Mouse (Mus musculus) lung, postnatal 14 days (tissue): Measurements from ENCODE around the gene H2afb3.
"Not testable (repeated sequence)": the region's sequence is repeated elsewhere in the genome, so short reads cannot be mapped to it uniquely, and the experiment has no call there.

Experiments used
- DNase-seq: peaks from one replicate; pipeline ENCODE4 v3.0.0; 2021

Gene H2afb3

DNA sequence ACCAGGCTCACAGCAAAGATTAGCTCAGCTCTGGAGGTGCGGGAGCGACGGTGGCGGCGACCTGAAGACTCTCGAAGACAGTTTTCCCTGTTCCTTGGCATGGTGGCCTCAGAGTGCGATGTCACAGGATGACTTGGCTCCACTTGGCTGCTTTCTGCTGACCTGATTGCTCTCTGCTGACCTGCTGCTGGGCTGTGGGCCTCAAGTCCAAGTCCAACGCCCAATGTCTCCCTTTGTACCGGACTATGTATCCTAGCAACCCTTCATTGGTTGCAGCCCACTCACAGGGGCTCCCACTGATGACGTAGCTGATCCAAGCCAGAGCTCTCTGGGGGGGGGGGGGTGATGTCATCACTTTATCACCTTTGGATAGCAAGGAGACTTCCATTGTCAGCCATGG is at the start of gene H2afb3:
TSS of gene H2afb3 (minus strand) at position 101 of the 400 bp plus-strand sequence.
- not testable (repeated sequence) for DNase-seq

DNA sequence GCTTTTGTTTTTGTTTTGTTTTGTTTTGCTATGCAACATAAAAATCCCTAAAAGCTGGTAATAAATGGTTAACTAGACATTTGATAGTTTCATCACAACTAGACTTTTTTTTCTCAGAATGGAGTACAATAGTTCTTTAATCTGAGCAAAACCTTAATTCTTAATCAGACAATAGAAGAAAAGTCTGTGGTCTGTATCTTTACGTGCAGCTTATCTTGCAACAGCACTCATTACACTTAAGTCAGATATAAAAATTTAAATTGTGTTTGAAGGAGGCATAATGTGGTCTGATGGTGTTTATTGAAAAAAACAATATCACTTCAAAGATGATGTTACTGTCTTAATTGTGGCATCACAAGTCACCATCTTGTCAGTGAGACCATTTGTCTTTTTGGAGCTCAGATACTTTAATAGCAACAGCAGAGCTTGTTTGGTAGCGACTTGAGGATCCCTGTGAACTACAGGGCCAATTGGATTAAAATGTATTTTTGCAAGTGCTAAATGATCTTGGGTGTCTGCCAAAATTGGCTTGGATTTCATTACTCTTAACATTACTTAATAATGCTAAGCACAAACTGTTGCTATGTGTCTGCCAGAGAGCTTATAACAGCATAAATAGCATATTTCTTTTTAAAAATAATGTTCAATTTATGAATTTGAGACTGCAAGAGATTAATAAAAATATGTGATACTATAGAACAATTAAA is 11.3 kb downstream of the H2afb3 start:
- no peak for DNase-seq

DNA sequence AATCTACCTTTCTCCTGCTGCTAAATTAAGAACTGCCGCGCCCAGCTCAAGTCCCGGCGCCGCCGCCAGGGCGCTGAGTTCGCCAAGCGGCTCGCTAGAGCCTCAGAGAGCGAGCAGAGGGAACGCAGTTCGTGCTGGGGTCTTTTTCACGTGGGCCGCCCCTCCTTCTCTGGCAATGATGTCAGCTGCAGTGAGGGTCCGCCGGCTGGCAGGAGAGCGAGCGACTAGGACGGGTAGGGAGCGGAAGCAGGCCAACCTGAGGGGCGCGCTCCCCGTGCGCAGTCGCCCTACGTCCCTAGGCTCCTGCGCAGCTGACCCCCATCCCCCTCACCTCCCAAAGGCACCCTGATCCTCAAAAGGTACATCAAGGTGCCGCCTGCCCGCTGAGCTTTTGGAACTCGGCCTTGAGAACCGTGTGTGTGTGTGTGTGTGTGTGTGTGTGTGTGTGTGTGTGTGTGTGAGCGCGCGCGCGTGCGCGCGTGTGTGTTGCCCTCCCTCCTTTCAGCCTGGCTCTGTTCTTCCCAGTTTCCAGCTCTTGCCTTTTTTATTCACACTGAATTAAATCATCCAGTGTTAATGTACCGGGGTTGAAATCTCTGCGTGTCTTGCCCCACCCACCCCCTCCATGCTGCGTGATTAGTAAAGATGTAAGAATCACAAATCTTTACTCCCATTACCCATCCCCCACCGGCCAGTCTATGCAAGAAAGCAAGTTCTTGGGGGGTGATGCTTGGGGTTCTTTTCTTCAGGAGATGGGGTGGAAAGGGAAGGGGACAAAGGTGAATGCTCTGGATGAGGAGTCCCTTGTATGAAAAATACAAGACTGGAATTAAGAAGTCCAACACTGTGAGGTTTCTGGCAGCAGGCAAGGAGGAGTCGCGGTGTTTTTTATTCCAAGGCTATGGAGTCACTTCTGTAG is 19.8 kb downstream of the H2afb3 start:
- DNase-seq: no peak

DNA sequence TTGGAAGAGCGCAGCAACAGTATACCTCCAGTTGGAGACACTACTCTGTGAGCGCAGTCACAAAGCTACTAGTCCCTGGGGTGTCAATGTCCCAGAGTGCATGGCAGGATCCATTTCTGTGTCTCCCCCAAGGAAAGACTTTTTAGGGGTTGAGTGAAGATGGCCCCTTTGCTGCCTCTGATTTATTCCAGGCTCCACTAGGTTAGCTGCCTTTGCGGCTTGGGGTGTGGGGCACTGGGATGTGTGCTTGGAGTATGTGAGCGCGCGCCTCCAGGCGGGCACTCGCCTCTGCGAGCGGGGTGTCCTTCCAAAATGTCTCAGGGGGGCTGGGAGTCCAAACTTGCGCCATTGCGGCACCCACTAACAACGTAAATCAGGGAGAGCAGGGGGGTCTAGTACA is 21.2 kb downstream of the H2afb3 start:
- no peak for DNase-seq

DNA sequence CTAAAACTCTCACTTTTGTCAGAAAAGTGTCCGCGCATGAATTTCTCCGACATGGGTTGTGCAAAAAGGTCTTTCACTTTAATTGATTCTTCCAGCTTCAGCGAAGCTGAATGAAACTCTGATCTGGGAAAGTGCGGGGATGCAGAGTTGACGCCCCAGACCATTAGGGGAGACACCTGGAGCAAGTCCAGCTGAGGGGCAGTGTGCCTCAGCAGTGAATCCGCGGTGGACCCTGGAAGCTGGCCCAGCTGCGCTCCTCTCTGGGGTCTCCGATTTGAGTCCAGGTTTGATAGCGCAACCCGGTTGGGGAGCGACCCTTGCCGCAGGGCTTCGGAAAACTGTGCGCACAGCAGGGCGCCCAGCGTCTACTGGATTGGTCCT is 22.0 kb downstream of the H2afb3 start:
- no peak for DNase-seq

DNA sequence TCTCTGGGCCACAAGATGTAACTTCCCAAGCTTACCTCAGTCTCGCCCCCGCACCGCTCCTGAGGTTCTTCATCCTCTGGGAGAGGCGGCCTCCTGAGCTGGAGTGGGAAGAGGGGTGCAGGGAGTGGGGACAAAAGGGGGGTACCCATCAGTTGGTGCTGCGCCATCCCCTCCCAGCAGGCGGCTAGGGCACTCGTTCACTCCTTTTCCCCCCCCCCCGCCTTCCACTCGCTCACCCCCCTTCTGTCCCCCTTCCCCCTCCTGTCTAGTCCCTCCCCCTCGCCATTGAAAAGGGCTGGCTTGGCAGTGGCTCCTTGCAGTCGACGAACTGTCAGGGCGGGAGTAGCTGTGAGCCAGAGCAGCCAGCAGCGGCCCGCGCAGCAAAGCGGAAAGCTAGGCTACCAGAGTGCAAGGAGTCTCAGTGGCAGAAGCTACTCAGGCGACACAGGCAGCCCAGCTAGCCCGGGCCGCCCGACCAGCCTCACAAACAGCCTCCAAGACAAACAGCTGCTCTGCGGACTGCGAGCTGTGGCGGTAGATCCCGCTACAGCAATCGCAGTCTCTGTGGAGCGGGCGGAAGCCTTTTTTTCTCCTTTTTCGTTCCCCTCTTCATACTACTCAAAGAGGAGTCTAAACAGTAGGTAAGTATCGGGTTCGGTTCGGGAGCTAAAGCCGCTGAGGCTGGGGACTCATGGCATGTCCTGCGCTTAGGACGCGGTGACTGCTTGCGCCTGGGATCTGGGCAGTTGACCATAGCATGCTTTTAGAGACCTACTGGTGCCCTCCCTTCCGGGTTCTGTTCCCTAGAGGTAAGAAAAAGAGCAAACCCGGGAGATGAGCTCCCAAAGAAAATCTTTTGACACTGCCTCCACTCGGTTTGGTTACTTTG is 22.6 kb downstream of the H2afb3 start, which contains the start of gene Pcdh11x:
TSS of gene Pcdh11x (plus strand) at position 249 of the 889 bp plus-strand sequence.
- DNase-seq: no peak

DNA sequence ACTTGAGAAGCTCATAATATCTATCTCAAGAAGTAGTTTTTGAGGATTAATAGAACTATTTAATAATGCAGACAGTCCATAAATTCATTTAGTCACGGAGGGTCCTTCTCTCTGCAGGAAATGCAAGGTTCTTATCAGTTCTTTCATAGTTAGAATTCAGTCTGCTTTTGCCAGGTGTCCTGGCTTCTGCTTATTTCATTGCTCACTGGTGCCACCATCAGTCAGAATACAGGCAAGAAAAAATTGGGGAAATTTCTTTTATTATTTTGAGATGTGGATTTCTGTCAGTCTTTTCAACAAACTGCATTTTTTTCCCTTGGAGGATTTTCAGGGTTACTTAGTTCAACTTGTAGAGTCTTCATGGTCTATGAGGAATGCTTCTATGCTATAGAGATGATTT is 25.4 kb downstream of the H2afb3 start:
- no peak for DNase-seq

DNA sequence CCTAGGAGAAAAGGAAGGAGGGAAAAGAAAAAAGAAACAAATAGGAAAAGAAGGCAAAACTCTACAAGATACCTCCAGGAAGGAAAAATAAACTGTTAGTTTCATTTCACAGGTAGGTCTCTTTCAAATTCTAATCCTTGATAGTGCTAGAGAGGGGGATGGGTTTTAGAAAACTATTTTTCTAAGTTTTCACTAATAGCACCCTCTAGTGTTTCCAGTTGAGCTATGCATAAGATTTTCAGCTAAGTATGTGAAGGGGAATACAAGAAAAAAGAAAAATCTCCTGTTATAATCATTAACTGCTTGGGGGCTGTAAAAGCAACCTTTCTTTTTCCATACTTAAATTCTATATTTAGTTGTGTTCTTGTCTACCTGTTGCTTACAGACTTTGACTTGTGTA is 27.4 kb downstream of the H2afb3 start:
- no peak for DNase-seq
